Mouse (Mus musculus) limb, embryonic 11.5 days (tissue): ENCODE data around the gene Ptpn3. TPM values are rescaled to one million over a fixed set of nuclear protein-coding genes. Genes with fewer than 3 reads are reported as not detected.

Source experiments
- ATAC-seq: fragments of 200-750 bp; cut with Nextera tagmentation; 2 replicates; pipeline ENCODE4 v1.8.0; 2017; ENCODE audit warnings: low read depth; ENCODE audit not compliant: insufficient number of reproducible peaks, low FRiP score, low TSS enrichment
- DNase-seq: peaks from one replicate; pipeline ENCODE4 v3.0.0-alpha.2; 2015; ENCODE audit warnings: low spot score
- H3K27ac ChIP-seq: fragments of 300-500 bp; sonication (generic); replicated peaks from 2 replicates; pipeline ENCODE4 v1.5.1; 2014; ENCODE audit warnings: low read depth, mild to moderate bottlenecking, low read length
- H3K27me3 ChIP-seq: fragments of 300-500 bp; sonication (generic); 2 replicates; pipeline ENCODE4 v1.6.1; 2014; ENCODE audit warnings: mild to moderate bottlenecking, low read length, mixed read lengths; ENCODE audit not compliant: control insufficient read depth, insufficient read depth
- H3K36me3 ChIP-seq: fragments of 300-500 bp; sonication (generic); 2 replicates; pipeline ENCODE4 v1.6.1; 2014; ENCODE audit warnings: mild to moderate bottlenecking, low read length, moderate library complexity, mixed read lengths; ENCODE audit not compliant: control insufficient read depth, insufficient read depth
- H3K4me1 ChIP-seq: fragments of 300-500 bp; sonication (generic); 2 replicates; pipeline ENCODE4 v1.6.1; 2014; ENCODE audit warnings: low read length, mixed read lengths; ENCODE audit not compliant: control insufficient read depth, insufficient read depth
- H3K4me2 ChIP-seq: fragments of 300-500 bp; sonication (generic); 2 replicates; pipeline ENCODE4 v1.6.1; 2014; ENCODE audit warnings: low read depth, mild to moderate bottlenecking, moderate library complexity; ENCODE audit not compliant: severe bottlenecking
- H3K4me3 ChIP-seq: fragments of 300-500 bp; sonication (generic); 2 replicates; pipeline ENCODE4 v1.5.1; 2014; ENCODE audit warnings: low read depth, low read length
- H3K9ac ChIP-seq: fragments of 300-500 bp; sonication (generic); 2 replicates; pipeline ENCODE4 v1.6.1; 2014; ENCODE audit warnings: mild to moderate bottlenecking, low read length
- H3K9me3 ChIP-seq: fragments of 300-500 bp; sonication (generic); 2 replicates; pipeline ENCODE4 v1.6.1; 2016; ENCODE audit warnings: low read length; ENCODE audit not compliant: control insufficient read depth
- WGBS: fragments of 180-500 bp; shearing (Covaris S2); extraction: QIAGEN DNeasy Blood & Tissue Kit; methylation state at CpG from one replicate; pipeline ENCODE4 v1.1.7; 2014; 5-methylcytosine and 5-hydroxymethylcytosine counted together
- polyA plus RNA-seq: library from polyadenylated mRNA; unstranded; fragments of >200 nt; fragmentation: Nextera tagmentation; extraction: Ambion mirVana; gene quantifications from 2 replicates; pipeline ENCODE4 v1.2.1, GENCODE M21; 2014

Gene Ptpn3
- polyA plus RNA-seq, 1 experiment from 2014 or later, result 0.73 TPM

- ATAC-seq, result no peak
- H3K27ac ChIP-seq, result no peak overlapping the region
- H3K4me2 ChIP-seq, result no peak overlapping the region
- no peak for DNase-seq
- H3K4me3 ChIP-seq, result no peak overlapping the region
- 90% methylated on average over 9 of the region's 9 CpGs for WGBS
- H3K9me3 ChIP-seq, result no peaks in the 10 kb centered on the region
- H3K36me3 ChIP-seq, result no peaks in the 10 kb centered on the region
- no peaks in the 10 kb centered on the region for H3K27me3 ChIP-seq
- no peaks in the 10 kb centered on the region for H3K4me1 ChIP-seq
- H3K9ac ChIP-seq, result no peak overlapping the region
These were observed 86.8 kb downstream of the Ptpn3 start for GRCm38 (mm10) chr4:57214852-57215251.

GRCm38 (mm10) chr4:57214114-57214513 lies 87.5 kb downstream of the Ptpn3 start:
- Histone ChIP-seq H3K4me2 (no peak overlapping the region), H3K27ac (no peak overlapping the region), H3K9me3 (no peaks in the 10 kb centered on the region), H3K4me1 (no peaks in the 10 kb centered on the region), H3K4me3 (no peak overlapping the region), H3K27me3 (no peaks in the 10 kb centered on the region), H3K36me3 (no peaks in the 10 kb centered on the region), H3K9ac (no peak overlapping the region)
- ATAC-seq (no peak), DNase-seq (no peak)
- 80% methylated on average over 3 of the region's 3 CpGs for WGBS

DNA sequence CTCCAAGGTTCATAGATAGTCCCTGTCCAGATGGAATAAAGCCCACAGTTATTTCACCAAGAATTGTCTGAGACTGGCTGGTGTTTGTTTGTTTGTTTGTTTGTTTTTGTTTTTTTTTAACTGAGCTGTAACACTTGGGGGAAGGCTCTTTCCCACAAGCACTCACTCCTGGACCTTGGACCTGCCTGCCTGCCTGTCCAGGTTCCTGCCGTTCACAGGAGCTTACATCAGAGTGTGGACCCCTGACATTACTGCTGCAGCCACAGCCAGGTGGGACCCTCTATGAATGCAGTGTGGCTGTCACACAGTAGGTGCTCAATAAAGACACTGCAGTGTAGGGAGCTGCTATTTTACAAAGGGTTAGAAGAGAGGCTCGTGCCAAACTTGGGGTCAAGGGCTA lies 89.9 kb downstream of the Ptpn3 start:
- no peaks in the 10 kb centered on the region for H3K9me3 ChIP-seq
- DNase-seq (no peak), ATAC-seq (no peak)
- H3K4me1 ChIP-seq, result no peaks in the 10 kb centered on the region
- no peak overlapping the region for H3K4me3 ChIP-seq
- H3K9ac ChIP-seq, result no peak overlapping the region
- H3K27me3 ChIP-seq, result no peaks in the 10 kb centered on the region
- H3K27ac ChIP-seq, result no peak overlapping the region
- no peaks in the 10 kb centered on the region for H3K36me3 ChIP-seq
- 79% methylated on average over 2 of the region's 2 CpGs for WGBS
- H3K4me2 ChIP-seq, result no peak overlapping the region

DNA sequence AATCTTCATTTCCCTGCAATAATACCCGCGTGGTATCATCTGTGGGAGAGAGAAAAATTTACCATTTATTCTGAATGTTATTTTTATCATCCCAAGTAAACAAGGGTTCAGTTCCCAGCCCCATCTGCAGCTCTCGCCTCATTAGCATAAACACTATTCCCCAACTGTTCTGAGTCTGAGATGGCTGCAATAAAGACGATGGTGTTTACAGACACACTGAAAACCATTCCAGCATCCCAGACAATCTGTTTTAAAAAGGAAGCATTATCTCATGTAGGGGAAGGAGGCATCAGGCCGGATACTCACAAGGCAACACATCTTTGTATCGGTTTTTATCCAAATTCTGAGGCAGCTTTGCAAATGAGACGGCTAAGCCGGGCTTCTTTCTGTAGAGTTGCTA lies 95.7 kb downstream of the Ptpn3 start:
- no peaks in the 10 kb centered on the region for H3K9me3 ChIP-seq
- H3K4me2 ChIP-seq, result no peak overlapping the region
- no peak overlapping the region for H3K4me3 ChIP-seq
- 79% methylated on average over 8 of the region's 8 CpGs for WGBS
- no peaks in the 10 kb centered on the region for H3K27me3 ChIP-seq
- H3K36me3 ChIP-seq, result no peaks in the 10 kb centered on the region
- H3K27ac ChIP-seq, result no peak overlapping the region
- no peak for ATAC-seq
- no peak for DNase-seq
- H3K4me1 ChIP-seq, result peaks cover 8% of the 10 kb centered on the region; the same call in 1 of the 2 replicates
- H3K9ac ChIP-seq, result no peak overlapping the region

DNA sequence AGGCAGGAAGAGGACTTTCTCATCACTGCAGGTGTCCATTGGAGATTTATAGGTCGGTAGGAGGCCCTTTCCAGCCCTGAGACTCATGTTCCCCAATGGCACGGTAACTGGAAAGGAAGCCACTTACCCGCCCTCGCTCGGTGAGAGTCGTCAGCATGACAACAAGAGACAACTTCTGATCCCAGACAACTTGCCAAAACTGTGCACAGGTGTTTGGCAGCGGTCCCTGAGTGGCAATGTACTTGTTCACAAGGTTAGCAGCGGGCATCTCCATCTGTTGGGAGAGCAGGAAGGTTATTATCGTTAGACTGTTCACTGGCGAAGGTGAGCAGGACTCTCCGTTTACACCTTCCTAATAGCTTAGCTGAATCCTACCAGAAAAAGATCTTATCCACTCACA lies 96.9 kb downstream of the Ptpn3 start:
- Histone ChIP-seq H3K36me3 (no peaks in the 10 kb centered on the region), H3K4me1 (peaks cover 8% of the 10 kb centered on the region; the same call in 1 of the 2 replicates), H3K4me2 (no peak overlapping the region), H3K27ac (no peak overlapping the region), H3K9me3 (no peaks in the 10 kb centered on the region), H3K27me3 (no peaks in the 10 kb centered on the region), H3K4me3 (no peak overlapping the region), H3K9ac (no peak overlapping the region)
- ATAC-seq (no peak), DNase-seq (no peak)
- 75% methylated on average over 11 of the region's 11 CpGs for WGBS

GRCm38 (mm10) chr4:57202660-57203361 lies 98.8 kb downstream of the Ptpn3 start:
- H3K36me3 ChIP-seq, result no peaks in the 10 kb centered on the region
- ATAC-seq, result no peak
- no peak overlapping the region for H3K27ac ChIP-seq
- H3K9me3 ChIP-seq, result no peaks in the 10 kb centered on the region
- H3K4me1 ChIP-seq, result peaks cover 8% of the 10 kb centered on the region; the same call in 1 of the 2 replicates
- peak; percentile 32 for DNase-seq
- no peak overlapping the region for H3K9ac ChIP-seq
- H3K4me3 ChIP-seq, result no peak overlapping the region
- H3K27me3 ChIP-seq, result no peaks in the 10 kb centered on the region
- H3K4me2 ChIP-seq, result no peak overlapping the region
- WGBS, result 53% methylated on average over 10 of the region's 10 CpGs

DNA sequence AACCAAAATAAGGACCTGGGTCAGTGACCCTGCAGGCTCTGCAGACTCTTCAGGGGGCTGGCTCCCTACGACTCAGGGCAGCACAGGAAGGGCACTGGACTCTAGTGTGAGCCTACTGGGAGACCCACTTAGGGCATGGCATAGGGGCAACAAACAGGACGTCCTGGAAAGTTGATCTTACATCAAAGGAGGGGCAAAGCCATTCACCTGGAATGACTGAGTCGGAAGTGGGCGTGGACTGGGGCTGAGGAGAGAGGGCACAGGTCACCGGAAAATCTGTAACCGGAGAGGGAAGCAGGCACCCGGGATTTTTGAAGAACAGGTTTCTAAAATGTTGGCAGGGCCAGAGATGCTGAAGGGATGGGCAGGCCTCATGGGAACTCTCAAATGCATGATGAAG lies 99.5 kb downstream of the Ptpn3 start:
- peak; percentile 35 for DNase-seq
- ATAC-seq, result no peak
- 30% methylated on average over 7 of the region's 7 CpGs for WGBS
- no peak overlapping the region for H3K9ac ChIP-seq
- H3K27ac ChIP-seq, result no peak overlapping the region
- H3K4me2 ChIP-seq, result no peak overlapping the region
- peaks cover 8% of the 10 kb centered on the region; the same call in 1 of the 2 replicates for H3K4me1 ChIP-seq
- H3K9me3 ChIP-seq, result no peaks in the 10 kb centered on the region
- no peak overlapping the region for H3K4me3 ChIP-seq
- no peaks in the 10 kb centered on the region for H3K27me3 ChIP-seq
- H3K36me3 ChIP-seq, result no peaks in the 10 kb centered on the region

- Histone ChIP-seq H3K9ac (no peak overlapping the region), H3K4me3 (no peak overlapping the region), H3K4me2 (no peak overlapping the region), H3K27ac (no peak overlapping the region), H3K36me3 (no peaks in the 10 kb centered on the region), H3K27me3 (no peaks in the 10 kb centered on the region), H3K4me1 (peaks cover 8% of the 10 kb centered on the region; the same call in 1 of the 2 replicates), H3K9me3 (no peaks in the 10 kb centered on the region)
- DNase-seq (no peak), ATAC-seq (no peak)
- WGBS, result 95% methylated on average over 6 of the region's 6 CpGs
These were observed 101.0 kb downstream of the Ptpn3 start for GRCm38 (mm10) chr4:57200661-57201060.
